Comparison of ENCODE assay signal across 8 mouse cellular contexts in genomic region chr3:156559441-156559825, GRCm38 (mm10). TPM values are rescaled to one million over a fixed set of nuclear protein-coding genes. Genes with fewer than 3 reads are reported as not detected.
DNase-seq lines count a peak whose midpoint lies in the region; ATAC-seq lines count a peak whose summit lies in the region.
"Had no signal": no experiment of that assay in that cellular context is flagged by ENCODE, and none has a peak within 500 bp of the region (broad histone marks: within the 10 kb centered on the region; RNA-seq: fewer than 3 reads in every experiment).

No protein-coding gene starts in this region.

- no peak overlapping the region for H3K4me3 ChIP-seq in embryonic facial prominence, embryonic 12.5 days
- 0 out of 2 replicates have a peak overlapping the region, but pooled peaks have one; percentile 45 for H3K4me3 ChIP-seq in stomach, embryonic 14.5 days (ENCODE audit: low read depth, low read length)
- H3K4me3 ChIP-seq: liver, embryonic 15.5 days had no signal

- 27% methylated on average over 8 of the region's 8 CpGs for WGBS in embryonic facial prominence, embryonic 12.5 days
- WGBS in stomach, embryonic 14.5 days: 19% methylated on average over 8 of the region's 8 CpGs

- no peaks in the 10 kb centered on the region for H3K36me3 ChIP-seq in embryonic facial prominence, embryonic 12.5 days
- no peaks in the 10 kb centered on the region for H3K36me3 ChIP-seq in stomach, embryonic 14.5 days (ENCODE audit: control insufficient read depth, insufficient read depth, low read length)
- H3K36me3 ChIP-seq: liver, embryonic 15.5 days had no signal

- intact Hi-C loops in left cerebral cortex, postnatal 14 days (cut with DNase I): loop anchor here (2.0 kb wide), 1 partner anchor 259 kb away; no protein-coding TSS in a partner anchor

- peak overlapping the region; percentile 75 for H3K4me2 ChIP-seq in embryonic facial prominence, embryonic 12.5 days (replicated peaks)
- peak overlapping the region; percentile 91 for H3K4me2 ChIP-seq in stomach, embryonic 14.5 days (replicated peaks; ENCODE audit: low read depth, low read length)
- H3K4me2 ChIP-seq: liver, embryonic 15.5 days had no signal

- no peak for ATAC-seq in embryonic facial prominence, embryonic 12.5 days (ENCODE audit: insufficient number of reproducible peaks, insufficient read depth, low FRiP score, low TSS enrichment)
- ATAC-seq in stomach, embryonic 14.5 days (ENCODE audit: insufficient number of reproducible peaks, insufficient read depth, low FRiP score, low read depth): no peak

- no peak overlapping the region for H3K9ac ChIP-seq in embryonic facial prominence, embryonic 12.5 days
- no peak overlapping the region for H3K9ac ChIP-seq in stomach, embryonic 14.5 days (replicated peaks; ENCODE audit: low read depth, low read length)
- H3K9ac ChIP-seq: liver, embryonic 15.5 days had no signal

- H3K27ac ChIP-seq in embryonic facial prominence, embryonic 12.5 days: no peak overlapping the region
- H3K27ac ChIP-seq in stomach, embryonic 14.5 days (ENCODE audit: low read length): no peak overlapping the region
- H3K27ac ChIP-seq: liver, embryonic 15.5 days had no signal

- DNase-seq in layer of hippocampus, adult 8-10 months (ENCODE audit: low spot score in 2 of 2): peak; percentile 27 to 33
- DNase-seq in layer of hippocampus, postnatal 25 days (ENCODE audit: extremely low spot score in 1 of 2, low spot score in 1 of 2): no peak
- DNase-seq in left cerebral cortex, postnatal 14 days (ENCODE audit: low spot score in 2 of 2): peak; percentile 39 to 69
- DNase-seq in heart, adult 11 months: no peak
- DNase-seq in urinary bladder, postnatal 36 days (ENCODE audit: low spot score in 2 of 2): no peak

- H3K9me3 ChIP-seq in embryonic facial prominence, embryonic 12.5 days: no peaks in the 10 kb centered on the region
- H3K9me3 ChIP-seq in stomach, embryonic 14.5 days (ENCODE audit: control insufficient read depth, low read depth, low read length): no peaks in the 10 kb centered on the region
- H3K9me3 ChIP-seq: liver, embryonic 15.5 days had no signal

- no peaks in the 10 kb centered on the region; the same call in 1 of the 2 replicates for H3K4me1 ChIP-seq in embryonic facial prominence, embryonic 12.5 days
- H3K4me1 ChIP-seq in stomach, embryonic 14.5 days (ENCODE audit: control insufficient read depth, insufficient read depth, low read length): no peaks in the 10 kb centered on the region
- H3K4me1 ChIP-seq: liver, embryonic 15.5 days had no signal

- H3K27me3 ChIP-seq in embryonic facial prominence, embryonic 12.5 days: peaks cover 19% of the 10 kb centered on the region
- H3K27me3 ChIP-seq in stomach, embryonic 14.5 days (ENCODE audit: control insufficient read depth, insufficient read depth, low read length): 0 out of 2 replicates have a peak, but pooled peaks cover 3% of the 10 kb centered on the region

RNA-seq across cellular contexts. Expression of gene Negr1, which starts 2.2 kb away (rescaled TPM):
- total RNA-seq in layer of hippocampus, adult 8-10 months (2022): 100 to 1,000 TPM; 104 to 148 (median 114) TPM
- 100 to 1,000 TPM; 127 to 141 TPM for total RNA-seq in layer of hippocampus, postnatal 25 days (2021)
- 6.0 and 7.6 TPM in 2 replicates for polyA plus RNA-seq in embryonic facial prominence, embryonic 12.5 days (2016; fragmentation: Nextera tagmentation; extraction: Ambion mirVana)
- 100 to 1,000 TPM; 254 to 270 TPM for total RNA-seq in left cerebral cortex, postnatal 14 days (2021)
- 9.1 and 9.8 TPM in 2 replicates for polyA plus RNA-seq in stomach, embryonic 14.5 days (2014; fragmentation: Nextera tagmentation; extraction: Ambion mirVana)

Comparison
In these comparisons a context has a peak if more than half of its experiments do, and no peak if none do; other contexts are left out.
1. DNase-seq: peak in layer of hippocampus, adult 8-10 months (2 of 2) and left cerebral cortex, postnatal 14 days (2 of 2); none in layer of hippocampus, postnatal 25 days (0 of 2), heart, adult 11 months (single experiment) and urinary bladder, postnatal 36 days (0 of 2).